Mouse (Mus musculus): Measurements from ENCODE around the gene Sbf2.

Gene Sbf2

GRCm38 (mm10) chr7:110281435-110282256, 333.1 kb downstream of the Sbf2 start:
- no peak for DNase-seq (ENCODE audit: low spot score in 2 of 2)

DNA sequence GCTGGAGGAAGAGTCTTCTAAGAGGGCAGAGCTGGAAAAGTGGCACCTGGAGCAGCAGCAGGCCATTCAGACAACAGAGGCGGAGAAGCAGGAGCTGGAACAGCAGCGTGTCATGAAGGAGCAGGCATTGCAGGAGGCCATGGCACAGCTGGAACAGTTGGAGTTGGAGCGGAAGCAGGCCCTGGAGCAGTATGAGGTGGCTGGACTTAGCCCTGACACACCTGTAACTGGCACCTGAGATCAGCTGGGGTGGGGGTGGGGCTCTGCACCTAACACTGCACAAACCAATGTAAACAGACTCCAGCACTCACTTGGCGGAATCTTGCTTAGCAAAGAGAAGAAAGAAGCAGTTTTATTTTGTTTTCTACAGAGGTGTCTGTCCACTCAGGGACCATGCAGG, 335.5 kb downstream of the Sbf2 start:
- no peak for DNase-seq (ENCODE audit: low spot score in 2 of 2)

- no peak for DNase-seq (ENCODE audit: low spot score in 2 of 2)
Observed at GRCm38 (mm10) chr7:110277734-110278245, 336.9 kb downstream of the Sbf2 start.

- DNase-seq (ENCODE audit: low spot score in 2 of 2) = no peak
Observed at GRCm38 (mm10) chr7:110272434-110272833, 342.3 kb downstream of the Sbf2 start.

GRCm38 (mm10) chr7:110271814-110272213, 342.9 kb downstream of the Sbf2 start:
- no peak for DNase-seq (ENCODE audit: low spot score in 2 of 2)

- DNase-seq (ENCODE audit: low spot score in 2 of 2) = no peak
Observed at GRCm38 (mm10) chr7:110270455-110270854, 344.3 kb downstream of the Sbf2 start.

DNA sequence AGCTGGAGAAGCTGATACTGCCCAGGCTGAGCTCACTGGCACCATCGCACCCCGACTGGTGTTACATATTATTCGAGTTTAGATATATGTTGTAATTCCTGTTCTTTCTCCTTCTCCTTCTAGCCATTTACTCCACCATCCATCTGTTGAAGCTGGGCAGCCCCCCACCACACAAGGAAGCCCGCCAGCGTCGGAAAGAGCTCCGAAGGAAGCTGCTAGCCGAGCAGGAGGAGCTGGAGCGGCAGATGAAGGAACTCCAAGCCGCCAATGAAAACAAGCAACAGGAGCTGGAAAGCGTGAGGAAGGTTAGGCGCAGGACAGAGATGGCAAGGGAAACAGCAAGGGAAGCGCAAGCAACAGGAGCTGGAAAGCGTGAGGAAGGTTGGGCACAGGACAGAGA, 344.9 kb downstream of the Sbf2 start:
- DNase-seq (ENCODE audit: low spot score in 2 of 2) = no peak

- no peak for DNase-seq (ENCODE audit: low spot score in 2 of 2)
Observed at GRCm38 (mm10) chr7:110268511-110268910, 346.2 kb downstream of the Sbf2 start.

GRCm38 (mm10) chr7:110267994-110268393, 346.7 kb downstream of the Sbf2 start:
- DNase-seq (ENCODE audit: low spot score in 2 of 2) = no peak

DNA sequence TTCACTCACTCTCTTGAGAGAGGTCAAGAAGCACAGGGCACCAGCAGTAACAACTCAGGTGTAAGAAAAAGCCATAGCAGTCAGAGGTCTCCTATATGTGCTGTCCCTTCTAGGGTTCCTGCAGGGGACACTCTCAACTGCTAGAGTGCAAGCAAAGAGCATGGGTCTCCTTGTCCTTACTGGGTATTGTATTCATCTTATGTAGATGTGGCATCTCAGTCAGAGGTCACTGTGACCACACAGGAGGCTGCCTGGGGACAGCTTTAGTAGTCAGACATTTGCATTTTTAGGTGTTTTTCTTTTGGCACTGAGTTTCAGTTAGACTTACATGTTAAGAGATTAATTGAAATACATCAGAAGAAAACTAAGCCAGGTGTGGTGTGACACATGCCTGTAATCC, 347.7 kb downstream of the Sbf2 start:
- no peak for DNase-seq (ENCODE audit: low spot score in 2 of 2)

- peak; percentile 84 to 88 for DNase-seq (ENCODE audit: low spot score in 2 of 2)
Observed at GRCm38 (mm10) chr7:110265796-110266195, 348.9 kb downstream of the Sbf2 start.

DNA sequence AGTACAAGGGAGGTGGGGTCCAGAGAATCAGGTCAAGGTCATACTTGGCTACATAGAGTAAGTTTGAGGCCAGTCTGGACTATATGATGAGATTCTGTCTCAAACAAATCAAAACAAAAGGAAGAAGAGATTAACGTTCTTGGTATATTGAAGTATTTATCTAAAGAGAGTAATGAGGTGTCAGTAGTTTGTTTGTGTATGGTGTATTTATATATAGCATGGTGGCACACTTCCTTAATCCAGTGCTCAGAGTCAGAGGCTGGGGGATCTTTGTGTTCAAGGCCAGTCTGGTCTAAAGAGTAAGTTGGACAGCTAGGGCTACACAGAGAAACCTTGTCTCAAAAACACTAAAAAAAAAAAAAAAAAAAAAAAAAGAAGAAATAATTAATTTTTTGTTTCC, 351.2 kb downstream of the Sbf2 start:
- DNase-seq (ENCODE audit: low spot score in 2 of 2) = no peak

DNA sequence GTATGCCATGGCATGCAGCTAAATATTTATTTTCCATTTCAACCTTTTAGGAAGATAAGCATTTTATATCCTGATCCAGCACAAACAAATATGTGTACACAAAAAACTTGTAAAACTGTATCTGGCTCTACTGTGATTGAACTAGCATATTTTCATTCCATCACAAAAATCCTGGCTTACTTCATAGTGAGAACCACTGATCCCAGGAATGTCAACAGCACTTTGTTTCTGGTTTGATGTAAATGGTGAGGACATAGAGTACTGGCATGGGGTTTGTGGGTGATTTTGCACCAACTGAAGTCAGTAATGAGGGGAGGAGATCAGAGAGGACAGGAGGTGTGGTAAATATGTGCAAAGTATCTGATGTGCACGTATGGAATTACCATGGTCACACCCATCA, 352.1 kb downstream of the Sbf2 start:
- DNase-seq (ENCODE audit: low spot score in 2 of 2) = no peak

DNA sequence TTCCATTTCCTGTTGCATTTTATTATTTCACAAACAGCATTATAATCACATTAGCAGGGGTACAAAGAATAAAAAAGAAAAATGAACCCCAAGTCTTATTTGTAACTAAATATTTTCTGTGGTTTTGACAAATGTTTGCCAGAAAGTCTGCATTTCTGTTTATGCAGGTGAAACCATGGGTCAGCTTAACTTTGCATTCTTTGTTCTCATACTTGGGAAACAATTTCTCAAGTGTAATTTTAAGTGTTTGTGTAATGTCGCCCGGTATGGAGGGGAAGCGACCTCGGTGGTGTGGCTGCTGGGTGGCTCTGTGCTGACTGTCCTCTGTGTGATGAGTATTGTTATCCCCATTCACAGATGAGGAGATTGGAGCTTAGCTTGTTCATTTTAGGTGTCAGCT, 352.9 kb downstream of the Sbf2 start:
- DNase-seq (ENCODE audit: low spot score in 2 of 2) = no peak

- DNase-seq (ENCODE audit: low spot score in 2 of 2) = peak; percentile 8 to 24
Observed at GRCm38 (mm10) chr7:110259966-110260711, 354.6 kb downstream of the Sbf2 start.

DNA sequence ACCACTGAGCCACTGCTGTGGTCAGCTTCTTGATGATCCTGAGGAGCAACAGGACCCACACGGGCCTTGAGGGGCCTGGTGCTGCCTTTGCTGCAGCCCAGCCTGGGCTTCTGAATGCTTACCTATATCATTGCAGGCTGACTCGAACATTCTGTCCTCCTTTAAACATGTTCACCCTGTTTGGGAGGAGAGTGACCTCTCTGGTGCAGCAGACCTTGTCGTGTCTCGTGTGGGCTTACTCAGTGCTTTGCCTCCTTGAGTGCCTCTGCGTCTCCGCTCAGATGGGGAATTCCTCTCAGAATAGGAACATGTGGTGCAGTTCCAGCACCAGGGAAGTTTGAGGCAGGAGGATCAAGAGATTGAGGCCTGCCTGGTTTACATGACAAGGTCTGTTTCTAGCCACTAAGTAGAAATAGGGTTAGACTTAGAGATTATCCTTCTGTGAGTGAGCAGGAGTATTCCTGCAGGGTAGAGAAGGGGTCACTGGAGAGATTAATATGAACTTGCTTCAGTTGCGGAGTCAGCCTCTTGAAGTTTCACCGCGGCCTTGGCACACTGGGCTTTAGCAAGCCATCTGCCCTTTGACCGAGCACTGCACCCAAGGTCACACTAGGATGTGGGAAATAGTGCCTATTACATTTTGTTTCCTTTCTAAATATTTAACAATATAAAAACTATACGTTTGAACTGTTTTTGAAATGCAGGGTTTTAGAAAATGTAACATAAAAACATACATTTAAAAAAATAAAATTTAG, 356.3 kb downstream of the Sbf2 start:
- no peak for DNase-seq (ENCODE audit: low spot score in 2 of 2)
